Mouse (Mus musculus): Measurements from ENCODE around the gene Tsg101. TPM values are rescaled to one million over a fixed set of nuclear protein-coding genes. Genes with fewer than 3 reads are reported as not detected.
"Not testable (repeated sequence)": the region's sequence is repeated elsewhere in the genome, so short reads cannot be mapped to it uniquely, and the experiment has no call there.

Gene Tsg101
- total RNA-seq (2015): 94.3 and 96.9 TPM in 2 replicates
- total RNA-seq (2017): 43.6 and 58.2 TPM in 2 replicates

- ATAC-seq (ENCODE audit: poor library complexity, severe bottlenecking): peak; percentile 96
Measured at GRCm38 (mm10) chr7:46919551-46920176, at the start of gene Tsg101. Tsg101 (minus strand) TSS chr7:46919969.

- ATAC-seq (ENCODE audit: poor library complexity, severe bottlenecking): peak; percentile 66
Measured at GRCm38 (mm10) chr7:46964070-46964469, 44.3 kb upstream of the Tsg101 start.

GRCm38 (mm10) chr7:46962806-46963618, 43.2 kb upstream of the Tsg101 start:
- peak; percentile 82 for ATAC-seq (ENCODE audit: poor library complexity, severe bottlenecking)

GRCm38 (mm10) chr7:46962132-46962531, 42.4 kb upstream of the Tsg101 start:
- no peak for ATAC-seq (ENCODE audit: poor library complexity, severe bottlenecking)

DNA sequence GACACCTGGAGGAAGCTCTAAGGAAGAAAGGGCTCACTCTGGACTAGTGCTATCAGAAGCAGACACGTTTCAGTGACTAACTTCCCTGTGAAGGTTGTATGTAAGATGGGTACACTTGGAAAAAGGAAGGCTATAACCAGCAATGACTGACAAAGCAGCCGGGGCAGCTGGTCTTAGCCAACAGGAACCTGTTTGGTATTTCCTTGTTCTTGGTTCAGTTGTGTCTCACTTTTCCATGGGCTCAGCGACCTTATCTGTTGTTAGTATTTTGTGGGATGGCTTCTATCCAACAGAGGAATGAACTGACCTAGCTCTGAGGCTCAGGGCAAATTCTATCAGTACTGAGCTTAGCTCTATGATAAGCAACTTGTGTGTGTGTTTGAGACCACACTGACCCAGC, 41.2 kb upstream of the Tsg101 start:
- no peak for ATAC-seq (ENCODE audit: poor library complexity, severe bottlenecking)

GRCm38 (mm10) chr7:46958853-46959252, 39.1 kb upstream of the Tsg101 start:
- ATAC-seq (ENCODE audit: poor library complexity, severe bottlenecking): no peak

DNA sequence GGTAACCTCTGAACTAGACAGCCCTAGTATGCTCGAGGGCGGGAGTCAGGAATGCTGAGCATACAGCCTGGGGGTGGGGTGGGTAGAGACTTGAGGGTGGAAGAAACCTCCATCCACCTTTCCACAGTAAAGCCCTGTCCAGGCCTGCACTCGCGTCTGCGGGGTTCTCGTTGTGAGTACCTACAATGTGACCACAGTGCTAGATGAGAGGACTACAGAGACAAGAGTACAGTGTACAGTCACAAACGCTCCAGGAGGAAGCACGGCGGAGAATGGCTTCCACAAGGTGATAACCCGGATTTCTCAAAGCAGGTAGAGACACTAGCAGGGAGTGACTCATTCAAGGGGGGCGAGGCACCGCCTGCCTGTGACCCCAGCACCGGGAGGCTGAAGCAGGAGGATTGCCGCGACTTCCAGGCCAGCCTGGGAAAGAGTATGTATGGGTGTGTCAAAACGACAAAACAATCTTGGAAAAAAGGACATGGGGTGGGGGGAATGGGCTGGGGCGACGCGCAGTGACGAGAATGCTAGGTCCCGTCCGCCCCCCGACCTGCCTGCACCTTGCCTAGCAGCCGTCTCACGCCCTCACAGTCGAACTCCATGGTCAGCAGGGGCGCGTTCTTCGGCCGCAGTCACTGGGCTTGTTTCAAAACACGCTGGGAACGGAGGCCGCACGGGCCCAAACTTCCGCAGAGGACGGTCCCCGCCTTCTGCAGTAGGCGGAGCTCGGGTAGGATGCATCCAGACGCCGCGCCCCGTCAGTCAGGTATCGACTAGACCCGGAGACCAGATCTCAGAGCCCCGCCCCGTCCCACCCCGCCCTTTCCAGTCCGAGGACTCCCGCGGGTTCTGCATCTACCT, 38.3 kb upstream of the Tsg101 start, which contains the start of gene Uevld:
Gene Uevld (minus strand): TSS at position 697 of the 861 bp plus-strand sequence.
- peak; percentile 98 for ATAC-seq (ENCODE audit: poor library complexity, severe bottlenecking)

DNA sequence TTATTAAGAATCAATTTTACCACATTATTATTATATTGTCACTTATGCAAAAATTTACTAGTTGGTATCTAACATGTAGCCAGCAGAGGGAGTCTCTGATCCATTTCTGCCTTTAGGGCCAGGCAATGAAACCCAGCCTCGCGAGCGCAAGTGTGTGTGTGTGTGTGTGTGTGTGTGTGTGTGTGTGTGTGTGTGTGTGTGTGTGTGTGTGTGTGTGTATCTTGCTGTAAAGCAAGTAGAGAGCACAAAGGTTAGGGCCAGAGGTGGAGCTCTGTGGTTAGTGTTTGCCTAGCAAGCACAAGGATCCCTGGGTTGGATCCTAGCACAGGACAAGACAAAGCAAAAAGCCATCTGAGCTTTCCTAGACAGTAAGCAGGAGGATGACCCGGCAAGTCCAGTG, 16.1 kb upstream of the Tsg101 start:
- peak; percentile 69 for ATAC-seq (ENCODE audit: poor library complexity, severe bottlenecking)

DNA sequence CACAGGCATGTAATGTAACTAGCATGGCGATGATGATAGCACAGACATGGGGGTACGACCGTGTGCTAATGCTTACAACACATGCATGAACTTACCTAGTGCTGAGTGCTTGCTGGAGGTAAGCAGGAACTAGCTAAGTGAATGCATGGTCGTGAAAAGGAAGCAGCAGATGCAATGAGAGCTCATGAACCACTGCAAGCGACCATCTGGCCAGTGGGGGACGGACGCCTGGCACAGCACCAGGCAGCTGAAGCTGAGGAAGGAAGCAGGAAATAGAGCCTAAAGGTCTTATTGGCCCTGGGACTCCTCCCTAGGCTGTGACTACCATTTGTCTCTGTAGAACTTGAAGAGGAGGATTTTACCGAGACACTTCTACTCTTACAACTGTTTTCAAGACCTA, 15.0 kb upstream of the Tsg101 start:
- ATAC-seq (ENCODE audit: poor library complexity, severe bottlenecking): no peak

GRCm38 (mm10) chr7:46931370-46931769, 11.6 kb upstream of the Tsg101 start:
- no peak for ATAC-seq (ENCODE audit: poor library complexity, severe bottlenecking)

DNA sequence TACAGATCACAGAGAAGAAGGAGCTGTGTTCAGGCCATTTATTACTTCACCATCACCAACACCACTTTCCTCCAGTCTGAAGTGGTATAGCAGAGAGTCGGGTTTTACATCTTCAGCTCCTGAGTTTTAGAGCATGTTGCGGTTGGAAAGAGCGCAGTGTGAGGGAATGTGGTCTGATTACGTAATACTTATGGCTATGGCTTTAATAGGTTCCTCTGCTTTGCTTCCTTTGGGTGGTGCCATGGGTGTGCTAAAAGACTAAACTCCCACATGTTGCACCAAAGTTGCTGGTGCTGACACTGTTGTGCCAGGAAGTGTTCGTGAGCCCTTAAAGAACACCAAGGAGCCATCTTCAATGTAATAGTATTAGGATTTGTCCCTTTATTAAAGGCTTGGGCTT, 8.5 kb upstream of the Tsg101 start:
- ATAC-seq (ENCODE audit: poor library complexity, severe bottlenecking): peak; percentile 87

GRCm38 (mm10) chr7:46922075-46922474, 2.3 kb upstream of the Tsg101 start:
- ATAC-seq (ENCODE audit: poor library complexity, severe bottlenecking): no peak

DNA sequence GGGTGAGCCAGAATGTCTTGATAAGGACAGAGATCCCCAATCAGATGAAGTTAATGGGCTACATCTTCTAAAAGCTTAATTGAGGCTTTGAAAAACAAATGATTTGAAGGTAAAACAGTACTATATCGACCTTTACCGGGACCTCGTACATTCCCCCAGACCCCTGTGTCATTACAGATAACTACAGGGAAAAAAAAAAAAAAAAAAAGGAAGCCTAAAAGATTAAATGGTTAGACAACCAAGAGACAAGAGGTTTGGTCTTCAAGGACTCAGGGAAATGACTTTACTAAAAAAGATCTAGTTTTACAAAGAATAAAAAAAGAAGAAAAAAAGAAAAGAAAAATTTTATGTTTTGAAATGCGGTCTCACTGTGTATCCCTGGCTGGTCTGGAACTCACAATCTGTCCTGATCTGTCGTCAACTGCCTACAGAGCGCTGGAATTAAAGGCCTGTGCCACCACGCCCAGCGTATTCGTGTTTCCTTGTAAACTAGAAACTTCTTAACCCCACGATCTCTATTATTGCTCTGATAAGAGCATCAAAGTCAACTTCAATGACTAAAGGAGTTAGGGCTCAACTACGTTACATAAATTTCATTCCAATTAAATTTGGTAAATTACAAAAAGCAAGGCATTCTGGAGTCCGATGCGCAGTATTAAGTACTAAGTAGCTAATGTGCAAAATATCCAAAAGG, 944 bp downstream of the Tsg101 start:
- no peak for ATAC-seq (ENCODE audit: poor library complexity, severe bottlenecking)

- ATAC-seq (ENCODE audit: poor library complexity, severe bottlenecking): no peak
Measured at GRCm38 (mm10) chr7:46916376-46916775, 3.4 kb downstream of the Tsg101 start.

DNA sequence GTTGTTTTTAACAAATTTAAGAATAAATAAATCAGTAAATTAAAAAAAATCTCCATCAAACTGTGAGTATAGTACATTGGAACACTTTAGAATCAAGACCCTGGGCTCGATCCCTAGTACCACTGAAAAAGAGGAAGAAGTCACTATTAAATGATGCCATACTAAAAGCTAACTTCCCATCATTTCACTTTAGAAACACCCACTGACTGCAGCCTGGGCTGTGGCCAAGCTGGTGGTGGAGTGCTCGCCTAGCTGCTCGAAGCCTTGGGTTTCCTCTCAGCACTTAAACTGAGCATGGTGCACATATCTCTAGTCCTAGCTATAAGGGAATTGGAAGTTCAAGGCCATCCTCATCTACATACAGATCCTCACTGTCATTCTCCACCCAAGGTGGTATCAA, 8.5 kb downstream of the Tsg101 start:
- ATAC-seq (ENCODE audit: poor library complexity, severe bottlenecking): peak; percentile 60

DNA sequence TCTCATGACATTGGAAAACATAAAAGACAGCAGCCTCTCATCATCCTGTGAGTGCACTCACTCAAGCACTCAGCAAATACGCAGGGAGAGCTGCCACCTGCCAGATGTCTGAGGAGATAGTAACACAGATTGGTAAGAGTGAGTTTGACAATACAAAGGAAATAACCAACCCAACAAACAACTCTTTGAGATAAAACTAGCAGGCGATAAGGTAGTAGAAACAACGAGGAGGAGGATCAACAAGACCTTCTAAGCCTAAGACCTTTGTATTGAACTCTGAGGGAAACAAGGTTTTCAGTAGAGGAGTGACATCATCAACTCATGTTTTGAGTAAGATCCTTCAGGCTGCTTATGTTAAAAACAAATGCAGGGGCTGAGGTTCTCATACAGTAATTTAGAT, 20.4 kb downstream of the Tsg101 start:
- ATAC-seq (ENCODE audit: poor library complexity, severe bottlenecking): no peak

- peak; percentile 54 for ATAC-seq (ENCODE audit: poor library complexity, severe bottlenecking)
Measured at GRCm38 (mm10) chr7:46895511-46895910, 24.3 kb downstream of the Tsg101 start.

GRCm38 (mm10) chr7:46883304-46883703, 36.5 kb downstream of the Tsg101 start:
- ATAC-seq (ENCODE audit: poor library complexity, severe bottlenecking): no peak

- ATAC-seq (ENCODE audit: poor library complexity, severe bottlenecking): not testable (repeated sequence)
Measured at GRCm38 (mm10) chr7:46881941-46882340, 37.8 kb downstream of the Tsg101 start.

DNA sequence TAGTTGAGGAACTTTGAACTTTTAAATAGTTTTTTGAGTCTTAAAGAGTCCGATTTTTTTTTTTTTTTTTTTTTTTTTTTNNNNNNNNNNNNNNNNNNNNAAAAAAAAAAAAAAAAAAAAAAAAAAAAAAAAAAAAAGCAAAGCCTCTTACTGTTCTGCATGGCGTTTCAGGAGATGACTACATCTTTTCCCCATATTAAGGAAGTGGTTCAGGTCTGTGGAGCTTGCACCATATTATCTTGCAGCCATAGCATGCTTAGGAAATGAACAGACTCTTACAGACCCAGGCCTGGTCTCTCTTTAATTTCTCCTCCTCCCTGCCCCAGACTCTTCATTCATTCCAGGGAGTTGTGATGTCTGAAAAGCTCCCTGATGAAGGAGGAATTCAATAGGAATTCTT, 38.8 kb downstream of the Tsg101 start:
- ATAC-seq (ENCODE audit: poor library complexity, severe bottlenecking): peak; percentile 98

GRCm38 (mm10) chr7:46879851-46880250, 39.9 kb downstream of the Tsg101 start:
- no peak for ATAC-seq (ENCODE audit: poor library complexity, severe bottlenecking)
